Comparison of ENCODE assay signal across 8 mouse cellular contexts in genomic region chr8:84973803-84974542, GRCm38 (mm10). TPM values are rescaled to one million over a fixed set of nuclear protein-coding genes. Genes with fewer than 3 reads are reported as not detected.
A peak's percentile ranks its signal among the peaks of the same experiment; 100 is the strongest.
DNase-seq lines count a peak whose midpoint lies in the region; ATAC-seq and TF ChIP-seq lines count a peak whose summit lies in the region.

No protein-coding gene starts in this region.

- TF ChIP-seq POLR2A in cortical plate, adult 2 months (IDR thresholded peaks at IDR 0.05; ENCODE audit: extremely low read depth, insufficient read depth, low read length), result no peak
- TF ChIP-seq POLR2A in lung, adult 2 months (IDR thresholded peaks at IDR 0.05; ENCODE audit: borderline replicate concordance, extremely low read depth, low read depth, low read length), result no peak
- no peak for TF ChIP-seq POLR2A in thymus, adult 2 months (IDR thresholded peaks at IDR 0.05; ENCODE audit: control insufficient read depth, extremely low read depth, insufficient read depth, low read length, poor library complexity)

- H3K9me3 ChIP-seq in midbrain, embryonic 12.5 days, result no peaks in the 10 kb centered on the region
- H3K9me3 ChIP-seq in midbrain, embryonic 10.5 days (replicated peaks), result no peaks in the 10 kb centered on the region

- peaks cover 54% of the 10 kb centered on the region for H3K4me1 ChIP-seq in midbrain, embryonic 12.5 days
- H3K4me1 ChIP-seq in midbrain, embryonic 10.5 days, result peaks cover 60% of the 10 kb centered on the region
- peaks cover 3% of the 10 kb centered on the region; the same call in 1 of the 2 replicates for H3K4me1 ChIP-seq in cortical plate, adult 2 months (ENCODE audit: control insufficient read depth, insufficient read depth, low read length)
- peaks cover 14% of the 10 kb centered on the region for H3K4me1 ChIP-seq in lung, adult 2 months (ENCODE audit: control insufficient read depth, insufficient read depth, low read length)
- peaks cover 15% of the 10 kb centered on the region for H3K4me1 ChIP-seq in thymus, adult 2 months (replicated peaks; ENCODE audit: control insufficient read depth, insufficient read depth, low read length)

- H3K4me3 ChIP-seq in midbrain, embryonic 12.5 days, result no peak overlapping the region
- no peak overlapping the region for H3K4me3 ChIP-seq in midbrain, embryonic 10.5 days
- no peak overlapping the region for H3K4me3 ChIP-seq in cortical plate, adult 2 months (ENCODE audit: insufficient read depth, low read length)
- no peak overlapping the region for H3K4me3 ChIP-seq in lung, adult 2 months (replicated peaks; ENCODE audit: extremely low read depth, low read depth, low read length)
- no peak overlapping the region for H3K4me3 ChIP-seq in thymus, adult 2 months (ENCODE audit: control insufficient read depth, insufficient read depth, low read length)

- H3K27ac ChIP-seq in midbrain, embryonic 12.5 days (replicated peaks), result peak overlapping the region; percentile 30; the same call in 1 of the 2 replicates
- no peak overlapping the region for H3K27ac ChIP-seq in midbrain, embryonic 10.5 days (replicated peaks)
- H3K27ac ChIP-seq in cortical plate, adult 2 months (ENCODE audit: insufficient read depth, low read length), result no peak overlapping the region
- no peak overlapping the region for H3K27ac ChIP-seq in thymus, adult 2 months (ENCODE audit: control insufficient read depth, insufficient read depth, low read length)

- WGBS in midbrain, embryonic 12.5 days, result 71% methylated on average over 4 of the region's 4 CpGs
- 70% methylated on average over 4 of the region's 4 CpGs for WGBS in midbrain, embryonic 10.5 days
- 47% methylated on average over 4 of the region's 4 CpGs for WGBS in lung, adult 2 months
- 82% methylated on average over 4 of the region's 4 CpGs for WGBS in thymus, adult 2 months

- H3K4me2 ChIP-seq in midbrain, embryonic 12.5 days (replicated peaks), result no peak overlapping the region

- ATAC-seq in midbrain, embryonic 12.5 days (ENCODE audit: low FRiP score, low read depth), result no peak

- no peak overlapping the region for H3K9ac ChIP-seq in midbrain, embryonic 12.5 days (replicated peaks)

- H3K36me3 ChIP-seq in midbrain, embryonic 12.5 days, result peaks cover 46% of the 10 kb centered on the region
- peaks cover 48% of the 10 kb centered on the region for H3K36me3 ChIP-seq in midbrain, embryonic 10.5 days
- H3K36me3 ChIP-seq in thymus, adult 2 months (ENCODE audit: control insufficient read depth, insufficient read depth, low read length), result no peaks in the 10 kb centered on the region

- DNase-seq in midbrain, embryonic 10.5 days (ENCODE audit: low spot score), result no peak
- DNase-seq in T-cell, adult 2 months (ENCODE audit: low spot score), result peak; percentile 66
- peak; percentile 63 for DNase-seq in kidney, adult 18-20 months
- DNase-seq in lung, adult 2 months, result peak; percentile 54
- DNase-seq in thymus, adult 2 months, result peak; percentile 54
- DNase-seq in right cerebral cortex, postnatal 14 days, result no peak

- H3K27me3 ChIP-seq in midbrain, embryonic 12.5 days, result peaks cover 24% of the 10 kb centered on the region
- H3K27me3 ChIP-seq in midbrain, embryonic 10.5 days (ENCODE audit: low read depth, poor library complexity, severe bottlenecking), result peaks cover 24% of the 10 kb centered on the region
- H3K27me3 ChIP-seq in thymus, adult 2 months (ENCODE audit: control insufficient read depth, insufficient read depth, low read length), result no peaks in the 10 kb centered on the region

- peak; percentile 98 for TF ChIP-seq CTCF in cortical plate, adult 2 months (IDR thresholded peaks at IDR 0.05; ENCODE audit: extremely low read depth, insufficient read depth, low read length)
- TF ChIP-seq CTCF in lung, adult 2 months (IDR thresholded peaks at IDR 0.05; ENCODE audit: insufficient read depth, low read length), result peak; percentile 77
- TF ChIP-seq CTCF in thymus, adult 2 months (IDR thresholded peaks at IDR 0.05; ENCODE audit: borderline replicate concordance, control insufficient read depth, extremely low read depth, insufficient read depth, low read length, poor library complexity), result no peak

RNA-seq across cellular contexts. Expression of gene Rnaseh2a, which starts 4.4 kb away (rescaled TPM):
- 91.9 and 98.7 TPM in 2 replicates for polyA plus RNA-seq in midbrain, embryonic 12.5 days (2016; fragmentation: Nextera tagmentation; extraction: Ambion mirVana)
- 136 and 158 TPM in 2 replicates for polyA plus RNA-seq in midbrain, embryonic 10.5 days (2016; fragmentation: Nextera tagmentation; extraction: Ambion mirVana)
- polyA plus RNA-seq in cortical plate, adult 2 months (2012; rRNA removed), result 37.3 and 37.7 TPM in 2 replicates
- 27.4 and 30.4 TPM in 2 replicates for polyA plus RNA-seq in lung, adult 2 months (2012; rRNA removed)
- 69.4 and 76.1 TPM in 2 replicates for polyA plus RNA-seq in thymus, adult 2 months (2012; rRNA removed)

RNA-seq across cellular contexts. Expression of gene Junb, which starts 4.5 kb away (rescaled TPM):
- polyA plus RNA-seq in midbrain, embryonic 12.5 days (2016; fragmentation: Nextera tagmentation; extraction: Ambion mirVana), result 6.0 and 6.5 TPM in 2 replicates
- polyA plus RNA-seq in midbrain, embryonic 10.5 days (2016; fragmentation: Nextera tagmentation; extraction: Ambion mirVana), result 5.0 and 5.4 TPM in 2 replicates
- polyA plus RNA-seq in cortical plate, adult 2 months (2012; rRNA removed), result 57.5 and 81.7 TPM in 2 replicates
- 80.8 and 125 TPM in 2 replicates for polyA plus RNA-seq in lung, adult 2 months (2012; rRNA removed)
- polyA plus RNA-seq in thymus, adult 2 months (2012; rRNA removed), result 125 and 128 TPM in 2 replicates

RNA-seq across cellular contexts. Expression of gene Prdx2, which starts 4.6 kb away (rescaled TPM):
- polyA plus RNA-seq in midbrain, embryonic 12.5 days (2016; fragmentation: Nextera tagmentation; extraction: Ambion mirVana), result 1,292 and 1,309 TPM in 2 replicates
- polyA plus RNA-seq in midbrain, embryonic 10.5 days (2016; fragmentation: Nextera tagmentation; extraction: Ambion mirVana), result 1,203 and 1,278 TPM in 2 replicates
- polyA plus RNA-seq in cortical plate, adult 2 months (2012; rRNA removed), result 287 TPM in 2 replicates
- 93.2 and 117 TPM in 2 replicates for polyA plus RNA-seq in lung, adult 2 months (2012; rRNA removed)
- 162 and 183 TPM in 2 replicates for polyA plus RNA-seq in thymus, adult 2 months (2012; rRNA removed)

RNA-seq across cellular contexts. Expression of gene Gm49661, which starts 4.7 kb away (rescaled TPM):
- not detected in 2 replicates for polyA plus RNA-seq in midbrain, embryonic 12.5 days (2016; fragmentation: Nextera tagmentation; extraction: Ambion mirVana)
- not detected in 2 replicates for polyA plus RNA-seq in midbrain, embryonic 10.5 days (2016; fragmentation: Nextera tagmentation; extraction: Ambion mirVana)
- not detected in 2 replicates for polyA plus RNA-seq in cortical plate, adult 2 months (2012; rRNA removed)
- polyA plus RNA-seq in lung, adult 2 months (2012; rRNA removed), result not detected in 2 replicates
- polyA plus RNA-seq in thymus, adult 2 months (2012; rRNA removed), result 4.3 TPM in 1 of 2 replicates, not detected in the other

RNA-seq across cellular contexts. Expression of gene Hook2, which starts 16.4 kb away (rescaled TPM):
- 17.7 and 18.7 TPM in 2 replicates for polyA plus RNA-seq in midbrain, embryonic 12.5 days (2016; fragmentation: Nextera tagmentation; extraction: Ambion mirVana)
- polyA plus RNA-seq in midbrain, embryonic 10.5 days (2016; fragmentation: Nextera tagmentation; extraction: Ambion mirVana), result 18.2 and 18.4 TPM in 2 replicates
- polyA plus RNA-seq in cortical plate, adult 2 months (2012; rRNA removed), result 15.6 and 19.2 TPM in 2 replicates
- polyA plus RNA-seq in lung, adult 2 months (2012; rRNA removed), result 9.5 and 10.5 TPM in 2 replicates
- 7.2 and 7.4 TPM in 2 replicates for polyA plus RNA-seq in thymus, adult 2 months (2012; rRNA removed)

Comparison
In these comparisons a context has a peak if more than half of its experiments do, and no peak if none do; other contexts are left out.
1. DNase-seq: peak in T-cell, adult 2 months (single experiment), kidney, adult 18-20 months (single experiment), lung, adult 2 months (single experiment) and thymus, adult 2 months (single experiment); none in midbrain, embryonic 10.5 days (single experiment) and right cerebral cortex, postnatal 14 days (single experiment).